Mouse (Mus musculus) megakaryocyte, embryonic 14.5 days (primary cell): ENCODE data around the gene H2-K1.

Source experiments
- FLI1 ChIP-seq: IDR thresholded peaks from 2 replicates; pipeline ENCODE4 v1.6.1; 2012; ENCODE audit warnings: low read length, inconsistent platforms, mixed read lengths
- GATA1 ChIP-seq: IDR thresholded peaks from 3 replicates; pipeline ENCODE4 v1.6.1; 2012; ENCODE audit warnings: mixed read lengths, low read length, inconsistent platforms, borderline replicate concordance

DNA sequence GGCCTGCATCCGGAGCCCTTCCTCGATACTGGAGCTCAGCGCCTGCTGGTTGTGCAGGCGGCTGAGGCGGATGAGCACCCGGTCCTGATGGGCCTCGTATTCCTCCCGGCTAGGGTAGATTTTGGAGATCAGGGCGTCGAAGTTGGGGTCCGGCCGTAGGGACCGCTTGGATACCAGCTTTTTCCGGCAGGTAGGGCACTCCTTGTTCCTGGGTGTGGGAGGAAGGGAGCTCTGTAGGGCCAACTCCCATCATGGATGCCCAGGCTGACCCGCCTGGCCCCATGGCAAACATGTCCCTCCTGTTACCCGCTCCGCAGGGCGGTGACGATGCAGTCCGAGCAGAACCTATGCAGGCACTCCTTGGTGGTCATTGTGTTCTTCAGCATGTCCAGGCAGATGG, 22.8 kb upstream of the H2-K1 start:
- TF ChIP-seq GATA1 (no peak), FLI1 (no peak)
